Mouse (Mus musculus): ENCODE results near the gene S100a16. TPM values are rescaled to one million over a fixed set of nuclear protein-coding genes. Genes with fewer than 3 reads are reported as not detected.
A peak's percentile ranks its signal among the peaks of the same experiment; 100 is the strongest.

S100a16 gene
- polyA plus RNA-seq, 1 experiment from 2014 or later, result 41.8 TPM

DNA sequence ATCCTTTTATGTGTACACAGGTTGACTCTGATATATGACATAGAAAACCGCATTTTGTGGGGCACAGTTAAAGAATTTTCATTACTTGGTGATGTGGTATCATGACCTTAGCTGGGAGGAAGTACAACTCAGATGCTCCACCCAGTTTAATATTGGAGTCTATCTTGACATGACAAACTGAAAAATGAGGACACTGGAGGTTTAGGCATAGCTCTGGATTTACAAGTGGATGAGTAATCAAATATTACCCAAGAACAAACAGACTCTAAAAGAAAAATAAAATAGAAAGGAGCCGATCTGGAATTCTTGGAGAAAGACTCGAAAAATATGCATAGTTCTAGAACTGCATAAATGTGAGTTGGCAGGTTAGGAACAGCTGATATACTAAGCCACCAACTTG, 38.3 kb downstream of the S100a16 start:
- Histone ChIP-seq H3K4me3 (no peak overlapping the region), H3K4me1 (replicated peaks) (no peaks in the 10 kb centered on the region), H3K27ac (replicated peaks) (no peak overlapping the region), H3K9me3 (no peaks in the 10 kb centered on the region), H3K36me3 (no peaks in the 10 kb centered on the region), H3K4me2 (no peak overlapping the region), H3K27me3 (no peaks in the 10 kb centered on the region), H3K9ac (no peak overlapping the region)
- no peak for ATAC-seq (ENCODE audit: low FRiP score, low read depth)
- 90% methylated on average over 3 of the region's 3 CpGs for WGBS

GRCm38 (mm10) chr3:90576351-90577001, 39.4 kb downstream of the S100a16 start:
- H3K4me2 ChIP-seq, result no peak overlapping the region
- no peaks in the 10 kb centered on the region for H3K9me3 ChIP-seq
- H3K4me3 ChIP-seq, result no peak overlapping the region
- no peak for ATAC-seq (ENCODE audit: low FRiP score, low read depth)
- no peak overlapping the region for H3K27ac ChIP-seq (replicated peaks)
- 69% methylated on average over 10 of the region's 10 CpGs for WGBS
- no peaks in the 10 kb centered on the region for H3K27me3 ChIP-seq
- no peaks in the 10 kb centered on the region for H3K36me3 ChIP-seq
- no peak overlapping the region for H3K9ac ChIP-seq
- no peaks in the 10 kb centered on the region for H3K4me1 ChIP-seq (replicated peaks)

- H3K27me3 ChIP-seq, result no peaks in the 10 kb centered on the region
- H3K4me1 ChIP-seq (replicated peaks), result no peaks in the 10 kb centered on the region
- ATAC-seq (ENCODE audit: low FRiP score, low read depth), result no peak
- H3K4me3 ChIP-seq, result no peak overlapping the region
- no peaks in the 10 kb centered on the region for H3K9me3 ChIP-seq
- H3K36me3 ChIP-seq, result no peaks in the 10 kb centered on the region
- no peak overlapping the region for H3K4me2 ChIP-seq
- WGBS, result 78% methylated on average over 7 of the region's 7 CpGs
- H3K9ac ChIP-seq, result no peak overlapping the region
- no peak overlapping the region for H3K27ac ChIP-seq (replicated peaks)
Observed at GRCm38 (mm10) chr3:90579433-90579832, 42.4 kb downstream of the S100a16 start.

DNA sequence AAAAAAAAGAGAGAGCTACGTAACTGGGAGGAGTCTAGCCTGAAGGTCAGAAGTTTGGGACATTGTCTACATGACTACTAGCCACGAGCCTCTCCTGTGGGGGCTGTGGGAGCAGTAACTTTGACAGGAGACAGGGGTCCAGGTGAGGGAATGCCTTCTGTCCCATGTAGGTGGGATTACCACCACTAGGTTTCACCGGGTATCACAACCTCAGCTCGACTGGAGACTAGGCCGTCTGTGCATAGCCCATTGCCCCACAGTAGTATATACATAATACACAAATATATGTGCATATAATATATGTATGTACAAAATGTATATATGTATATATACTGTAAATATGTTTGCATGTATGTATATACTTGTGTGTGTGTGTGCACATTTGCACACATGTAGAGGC, 44.1 kb downstream of the S100a16 start:
- Histone ChIP-seq H3K36me3 (no peaks in the 10 kb centered on the region), H3K27ac (replicated peaks) (no peak overlapping the region), H3K9ac (no peak overlapping the region), H3K9me3 (no peaks in the 10 kb centered on the region), H3K4me1 (replicated peaks) (no peaks in the 10 kb centered on the region), H3K4me3 (no peak overlapping the region), H3K27me3 (no peaks in the 10 kb centered on the region), H3K4me2 (no peak overlapping the region)
- no peak for ATAC-seq (ENCODE audit: low FRiP score, low read depth)
- WGBS, result 95% methylated on average over 5 of the region's 5 CpGs

DNA sequence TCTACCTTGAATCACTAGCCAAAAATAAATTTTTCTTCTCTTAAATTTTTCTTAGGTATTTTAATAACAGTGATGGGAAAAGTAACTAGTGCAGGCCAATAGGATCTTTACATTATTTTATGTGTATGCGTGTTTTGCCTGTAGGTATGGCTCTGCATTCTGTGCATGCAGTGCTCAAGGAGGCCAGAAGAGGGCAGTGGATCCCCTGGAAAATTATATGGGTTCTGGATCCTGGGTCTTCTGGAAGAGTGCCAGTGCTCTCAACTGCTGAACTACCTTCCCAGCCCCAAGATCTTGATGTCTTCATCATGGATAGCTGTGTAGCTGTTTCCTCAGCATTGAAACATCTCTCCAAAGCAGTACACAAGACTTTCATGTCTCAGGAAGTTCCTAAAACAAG, 45.1 kb downstream of the S100a16 start:
- no peak overlapping the region for H3K9ac ChIP-seq
- H3K27me3 ChIP-seq, result no peaks in the 10 kb centered on the region
- no peaks in the 10 kb centered on the region for H3K9me3 ChIP-seq
- no peak overlapping the region for H3K27ac ChIP-seq (replicated peaks)
- H3K4me2 ChIP-seq, result no peak overlapping the region
- WGBS, result 95% methylated on average over 1 of the region's 1 CpGs
- H3K4me3 ChIP-seq, result no peak overlapping the region
- no peaks in the 10 kb centered on the region for H3K36me3 ChIP-seq
- no peaks in the 10 kb centered on the region for H3K4me1 ChIP-seq (replicated peaks)
- ATAC-seq (ENCODE audit: low FRiP score, low read depth), result no peak

DNA sequence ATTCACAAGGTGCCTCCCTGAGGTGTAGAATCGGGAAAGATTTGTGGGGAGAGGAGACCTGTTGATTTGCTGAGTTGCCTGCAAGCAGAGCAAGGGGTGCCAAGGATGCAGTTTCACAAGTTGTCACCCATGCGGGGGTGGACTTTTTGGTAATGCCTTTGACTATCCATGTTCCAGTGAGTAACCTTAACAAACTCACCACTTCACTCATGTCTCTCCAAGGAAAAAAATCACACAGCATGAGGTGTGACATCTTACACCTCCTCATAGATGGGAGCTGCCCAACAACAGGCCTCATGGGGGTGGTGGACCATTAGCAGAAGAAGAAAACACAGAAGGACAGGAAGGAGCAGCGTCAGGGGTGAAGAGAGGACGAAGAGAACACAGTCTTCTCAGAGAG, 45.5 kb downstream of the S100a16 start:
- Histone ChIP-seq H3K4me2 (no peak overlapping the region), H3K9me3 (no peaks in the 10 kb centered on the region), H3K27ac (replicated peaks) (no peak overlapping the region), H3K4me1 (replicated peaks) (no peaks in the 10 kb centered on the region), H3K9ac (no peak overlapping the region), H3K27me3 (no peaks in the 10 kb centered on the region), H3K4me3 (no peak overlapping the region), H3K36me3 (no peaks in the 10 kb centered on the region)
- 94% methylated on average over 4 of the region's 4 CpGs for WGBS
- ATAC-seq (ENCODE audit: low FRiP score, low read depth), result no peak

DNA sequence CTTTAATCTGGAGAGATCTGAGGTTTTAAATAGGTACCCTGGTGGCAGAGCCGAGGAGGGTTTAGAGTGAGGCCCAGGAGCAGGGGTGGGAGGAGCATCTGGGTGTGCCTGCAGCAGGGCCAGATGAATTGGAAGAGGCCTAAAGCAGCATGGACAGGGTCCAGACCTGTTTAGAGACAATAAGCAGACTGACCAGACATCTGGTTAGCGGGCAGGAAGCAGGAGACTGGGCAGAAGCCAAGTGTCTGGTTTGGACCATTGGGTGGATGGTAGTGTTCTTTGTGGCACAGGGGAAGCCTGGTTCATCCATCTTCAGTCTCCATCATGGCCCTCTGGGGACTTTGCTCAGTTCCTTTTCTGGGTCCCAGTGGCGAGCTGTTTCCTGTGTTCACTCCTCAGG, 46.8 kb downstream of the S100a16 start:
- no peak overlapping the region for H3K4me3 ChIP-seq
- H3K27ac ChIP-seq (replicated peaks), result no peak overlapping the region
- H3K9me3 ChIP-seq, result no peaks in the 10 kb centered on the region
- ATAC-seq (ENCODE audit: low FRiP score, low read depth), result 0 out of 2 replicates have a peak, but pooled peaks have one; percentile 46
- WGBS, result 56% methylated on average over 3 of the region's 3 CpGs
- no peaks in the 10 kb centered on the region for H3K36me3 ChIP-seq
- no peak overlapping the region for H3K4me2 ChIP-seq
- H3K27me3 ChIP-seq, result no peaks in the 10 kb centered on the region
- H3K4me1 ChIP-seq (replicated peaks), result no peaks in the 10 kb centered on the region
- no peak overlapping the region for H3K9ac ChIP-seq

- 40% methylated on average over 5 of the region's 5 CpGs for WGBS
Observed at GRCm38 (mm10) chr3:90585595-90585994, 48.5 kb downstream of the S100a16 start.

GRCm38 (mm10) chr3:90586016-90586643, 49.1 kb downstream of the S100a16 start:
- Histone ChIP-seq H3K4me2 (no peak overlapping the region), H3K4me1 (replicated peaks) (no peaks in the 10 kb centered on the region), H3K4me3 (no peak overlapping the region), H3K27ac (replicated peaks) (no peak overlapping the region), H3K9ac (no peak overlapping the region), H3K9me3 (no peaks in the 10 kb centered on the region), H3K27me3 (no peaks in the 10 kb centered on the region), H3K36me3 (no peaks in the 10 kb centered on the region)
- ATAC-seq (ENCODE audit: low FRiP score, low read depth), result no peak
- 86% methylated on average over 15 of the region's 15 CpGs for WGBS

More at GRCm38 (mm10) chr3:90585595-90585994, 48.5 kb downstream of the S100a16 start:
- Histone ChIP-seq H3K9me3 (no peaks in the 10 kb centered on the region), H3K4me3 (no peak overlapping the region), H3K27me3 (no peaks in the 10 kb centered on the region), H3K4me1 (replicated peaks) (no peaks in the 10 kb centered on the region), H3K4me2 (no peak overlapping the region), H3K36me3 (no peaks in the 10 kb centered on the region), H3K9ac (no peak overlapping the region), H3K27ac (replicated peaks) (no peak overlapping the region)
- ATAC-seq (ENCODE audit: low FRiP score, low read depth), result 0 out of 2 replicates have a peak, but pooled peaks have one; percentile 42

DNA sequence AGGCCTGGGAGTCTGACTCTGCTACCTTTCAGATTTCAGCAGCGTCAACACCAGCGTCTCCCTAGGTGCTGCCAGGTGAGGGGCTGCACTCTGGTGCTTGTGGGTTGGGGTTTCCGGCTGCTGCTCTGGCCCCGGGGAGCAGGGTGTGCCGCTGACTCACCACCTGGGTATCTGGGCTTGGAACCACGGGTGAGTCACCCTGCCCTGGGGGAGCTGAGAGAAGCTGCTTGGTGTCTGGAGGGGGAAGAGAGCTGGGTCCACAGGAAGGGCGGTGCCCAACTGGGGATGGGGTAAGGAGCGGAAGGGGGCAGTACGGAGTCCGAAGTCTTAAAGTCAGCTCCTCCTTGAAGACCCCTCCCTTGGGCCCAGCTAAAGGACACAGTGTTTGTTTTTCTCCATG, 49.9 kb downstream of the S100a16 start:
- ATAC-seq (ENCODE audit: low FRiP score, low read depth), result no peak
- H3K4me1 ChIP-seq (replicated peaks), result no peaks in the 10 kb centered on the region
- WGBS, result 73% methylated on average over 10 of the region's 10 CpGs
- no peaks in the 10 kb centered on the region for H3K27me3 ChIP-seq
- H3K36me3 ChIP-seq, result no peaks in the 10 kb centered on the region
- no peak overlapping the region for H3K9ac ChIP-seq
- no peaks in the 10 kb centered on the region for H3K9me3 ChIP-seq
- H3K4me2 ChIP-seq, result no peak overlapping the region
- no peak overlapping the region for H3K4me3 ChIP-seq
- H3K27ac ChIP-seq (replicated peaks), result no peak overlapping the region

- Histone ChIP-seq H3K9me3 (no peaks in the 10 kb centered on the region), H3K36me3 (no peaks in the 10 kb centered on the region), H3K27me3 (no peaks in the 10 kb centered on the region), H3K4me3 (no peak overlapping the region), H3K4me1 (replicated peaks) (no peaks in the 10 kb centered on the region), H3K9ac (no peak overlapping the region), H3K27ac (replicated peaks) (no peak overlapping the region), H3K4me2 (no peak overlapping the region)
- no peak for ATAC-seq (ENCODE audit: low FRiP score, low read depth)
- 84% methylated on average over 14 of the region's 14 CpGs for WGBS
Observed at GRCm38 (mm10) chr3:90587361-90588101, 50.5 kb downstream of the S100a16 start.

- Histone ChIP-seq H3K27me3 (no peaks in the 10 kb centered on the region), H3K4me1 (replicated peaks) (no peaks in the 10 kb centered on the region), H3K36me3 (no peaks in the 10 kb centered on the region), H3K27ac (replicated peaks) (no peak overlapping the region), H3K4me3 (no peak overlapping the region), H3K9me3 (no peaks in the 10 kb centered on the region), H3K9ac (no peak overlapping the region), H3K4me2 (no peak overlapping the region)
- ATAC-seq (ENCODE audit: low FRiP score, low read depth), result no peak
- 90% methylated on average over 6 of the region's 6 CpGs for WGBS
Observed at GRCm38 (mm10) chr3:90589390-90589789, 52.3 kb downstream of the S100a16 start.

All from hindbrain, embryonic 15.5 days (tissue).